Mouse (Mus musculus): ENCODE results near the gene 1600002K03Rik. TPM values are rescaled to one million over a fixed set of nuclear protein-coding genes. Genes with fewer than 3 reads are reported as not detected.

1600002K03Rik gene
- polyA plus RNA-seq, 1 experiment from 2014 or later = 11.7 TPM

- peak; percentile 59 for ATAC-seq (ENCODE audit: insufficient number of reproducible peaks, low FRiP score)
- H3K9me3 ChIP-seq (replicated peaks) = no peaks in the 10 kb centered on the region
- H3K36me3 ChIP-seq = no peaks in the 10 kb centered on the region
- H3K4me2 ChIP-seq = peak within 1 kb of the TSS; percentile 73
- H3K27ac ChIP-seq (ENCODE audit: poor library complexity, severe bottlenecking) = peak within 1 kb of the TSS; percentile 65
- H3K4me3 ChIP-seq = peak within 1 kb of the TSS; percentile 74
- peak within 1 kb of the TSS; percentile 77 for H3K9ac ChIP-seq
- H3K4me1 ChIP-seq (replicated peaks) = peaks cover 37% of the 10 kb centered on the region
- 2% methylated on average over 103 of the region's 106 CpGs for WGBS
- peaks cover 16% of the 10 kb centered on the region for H3K27me3 ChIP-seq (replicated peaks)
Observed at GRCm38 (mm10) chr10:80179068-80180051, 6.6 kb downstream of the 1600002K03Rik start, which contains the start of gene Efna2. Gene Efna2, plus strand, starts transcription at chr10:80179482.

- peaks cover 23% of the 10 kb centered on the region for H3K27me3 ChIP-seq (replicated peaks)
- H3K9me3 ChIP-seq (replicated peaks) = no peaks in the 10 kb centered on the region
- peak overlapping the region; percentile 77 for H3K9ac ChIP-seq
- 58% methylated on average over 6 of the region's 6 CpGs for WGBS
- no peak for ATAC-seq (ENCODE audit: insufficient number of reproducible peaks, low FRiP score)
- peak overlapping the region; percentile 74 for H3K4me3 ChIP-seq
- peak overlapping the region; percentile 73 for H3K4me2 ChIP-seq
- H3K4me1 ChIP-seq (replicated peaks) = peaks cover 31% of the 10 kb centered on the region
- no peak overlapping the region for H3K27ac ChIP-seq (ENCODE audit: poor library complexity, severe bottlenecking)
- H3K36me3 ChIP-seq = no peaks in the 10 kb centered on the region
Observed at GRCm38 (mm10) chr10:80180288-80180687, 7.5 kb downstream of the 1600002K03Rik start.

- Histone ChIP-seq H3K27me3 (replicated peaks) (peaks cover 28% of the 10 kb centered on the region), H3K4me1 (replicated peaks) (peaks cover 31% of the 10 kb centered on the region), H3K36me3 (no peaks in the 10 kb centered on the region), H3K9me3 (replicated peaks) (no peaks in the 10 kb centered on the region), H3K4me2 (peak overlapping the region; percentile 73), H3K9ac (peak overlapping the region; percentile 77; the same call in 1 of the 2 replicates), H3K27ac (ENCODE audit: poor library complexity, severe bottlenecking) (no peak overlapping the region), H3K4me3 (peak overlapping the region; percentile 74; the same call in 1 of the 2 replicates)
- ATAC-seq (ENCODE audit: insufficient number of reproducible peaks, low FRiP score) = no peak
- 49% methylated on average over 5 of the region's 5 CpGs for WGBS
Observed at GRCm38 (mm10) chr10:80180823-80181222, 8.1 kb downstream of the 1600002K03Rik start.

- Histone ChIP-seq H3K9ac (no peak overlapping the region), H3K36me3 (0 out of 2 replicates have a peak, but pooled peaks cover 4% of the 10 kb centered on the region), H3K27ac (ENCODE audit: poor library complexity, severe bottlenecking) (no peak overlapping the region), H3K4me1 (replicated peaks) (peaks cover 35% of the 10 kb centered on the region), H3K4me2 (no peak overlapping the region), H3K27me3 (replicated peaks) (peaks cover 46% of the 10 kb centered on the region), H3K9me3 (replicated peaks) (no peaks in the 10 kb centered on the region), H3K4me3 (no peak overlapping the region)
- 91% methylated on average over 7 of the region's 7 CpGs for WGBS
- ATAC-seq (ENCODE audit: insufficient number of reproducible peaks, low FRiP score) = no peak
Observed at GRCm38 (mm10) chr10:80182547-80182946, 9.8 kb downstream of the 1600002K03Rik start.

GRCm38 (mm10) chr10:80186649-80187048 lies 13.9 kb downstream of the 1600002K03Rik start:
- H3K27ac ChIP-seq (ENCODE audit: poor library complexity, severe bottlenecking) = no peak overlapping the region
- H3K36me3 ChIP-seq = peaks cover 19% of the 10 kb centered on the region
- no peak for ATAC-seq (ENCODE audit: insufficient number of reproducible peaks, low FRiP score)
- no peak overlapping the region for H3K9ac ChIP-seq
- no peak overlapping the region for H3K4me2 ChIP-seq
- no peak overlapping the region for H3K4me3 ChIP-seq
- peaks cover 22% of the 10 kb centered on the region for H3K4me1 ChIP-seq (replicated peaks)
- WGBS = 42% methylated on average over 27 of the region's 27 CpGs
- no peaks in the 10 kb centered on the region for H3K9me3 ChIP-seq (replicated peaks)
- peaks cover 79% of the 10 kb centered on the region for H3K27me3 ChIP-seq (replicated peaks)

- Histone ChIP-seq H3K36me3 (peaks cover 19% of the 10 kb centered on the region), H3K9me3 (replicated peaks) (no peaks in the 10 kb centered on the region), H3K27me3 (replicated peaks) (peaks cover 89% of the 10 kb centered on the region), H3K4me1 (replicated peaks) (peaks cover 22% of the 10 kb centered on the region), H3K27ac (ENCODE audit: poor library complexity, severe bottlenecking) (no peak overlapping the region), H3K9ac (no peak overlapping the region), H3K4me2 (no peak overlapping the region), H3K4me3 (no peak overlapping the region)
- ATAC-seq (ENCODE audit: insufficient number of reproducible peaks, low FRiP score) = no peak
- WGBS = 87% methylated on average over 10 of the region's 10 CpGs
Observed at GRCm38 (mm10) chr10:80187739-80188138, 15.0 kb downstream of the 1600002K03Rik start.

GRCm38 (mm10) chr10:80188453-80189024 lies 15.8 kb downstream of the 1600002K03Rik start:
- Histone ChIP-seq H3K27me3 (replicated peaks) (peaks cover 84% of the 10 kb centered on the region), H3K9ac (no peak overlapping the region), H3K4me3 (no peak overlapping the region), H3K36me3 (peaks cover 19% of the 10 kb centered on the region), H3K27ac (ENCODE audit: poor library complexity, severe bottlenecking) (no peak overlapping the region), H3K4me2 (no peak overlapping the region), H3K4me1 (replicated peaks) (peaks cover 25% of the 10 kb centered on the region), H3K9me3 (replicated peaks) (no peaks in the 10 kb centered on the region)
- no peak for ATAC-seq (ENCODE audit: insufficient number of reproducible peaks, low FRiP score)
- WGBS = 80% methylated on average over 15 of the region's 15 CpGs

GRCm38 (mm10) chr10:80189999-80190398 lies 17.3 kb downstream of the 1600002K03Rik start:
- Histone ChIP-seq H3K4me1 (replicated peaks) (peaks cover 34% of the 10 kb centered on the region), H3K27ac (ENCODE audit: poor library complexity, severe bottlenecking) (no peak overlapping the region), H3K4me3 (peak overlapping the region; percentile 50), H3K4me2 (peak overlapping the region; percentile 84), H3K27me3 (replicated peaks) (peaks cover 73% of the 10 kb centered on the region), H3K9me3 (replicated peaks) (no peaks in the 10 kb centered on the region), H3K9ac (peak overlapping the region; percentile 60), H3K36me3 (peaks cover 19% of the 10 kb centered on the region)
- no peak for ATAC-seq (ENCODE audit: insufficient number of reproducible peaks, low FRiP score)
- 5% methylated on average over 21 of the region's 21 CpGs for WGBS

- WGBS = under 1% methylated on average over 48 of the region's 48 CpGs
- H3K4me1 ChIP-seq (replicated peaks) = peaks cover 34% of the 10 kb centered on the region
- H3K9me3 ChIP-seq (replicated peaks) = no peaks in the 10 kb centered on the region
- H3K4me3 ChIP-seq = peak overlapping the region; percentile 50
- peak overlapping the region; percentile 84 for H3K4me2 ChIP-seq
- H3K27me3 ChIP-seq (replicated peaks) = peaks cover 68% of the 10 kb centered on the region
- H3K9ac ChIP-seq = peak overlapping the region; percentile 60
- no peak for ATAC-seq (ENCODE audit: insufficient number of reproducible peaks, low FRiP score)
- H3K27ac ChIP-seq (ENCODE audit: poor library complexity, severe bottlenecking) = no peak overlapping the region
- peaks cover 19% of the 10 kb centered on the region for H3K36me3 ChIP-seq
Observed at GRCm38 (mm10) chr10:80190491-80191051, 17.8 kb downstream of the 1600002K03Rik start.

- 51% methylated on average over 6 of the region's 6 CpGs for WGBS
- H3K4me3 ChIP-seq = no peak overlapping the region
- no peak for ATAC-seq (ENCODE audit: insufficient number of reproducible peaks, low FRiP score)
- H3K4me1 ChIP-seq (replicated peaks) = peaks cover 27% of the 10 kb centered on the region
- H3K36me3 ChIP-seq = peaks cover 3% of the 10 kb centered on the region
- H3K9ac ChIP-seq = no peak overlapping the region; the same call in 1 of the 2 replicates
- no peak overlapping the region for H3K4me2 ChIP-seq
- H3K9me3 ChIP-seq (replicated peaks) = no peaks in the 10 kb centered on the region
- H3K27me3 ChIP-seq (replicated peaks) = peaks cover 34% of the 10 kb centered on the region
- H3K27ac ChIP-seq (ENCODE audit: poor library complexity, severe bottlenecking) = no peak overlapping the region
Observed at GRCm38 (mm10) chr10:80193976-80194375, 21.2 kb downstream of the 1600002K03Rik start.

- H3K36me3 ChIP-seq = no peaks in the 10 kb centered on the region
- H3K4me2 ChIP-seq = no peak overlapping the region
- peaks cover 30% of the 10 kb centered on the region for H3K27me3 ChIP-seq (replicated peaks)
- H3K27ac ChIP-seq (ENCODE audit: poor library complexity, severe bottlenecking) = no peak overlapping the region
- no peak overlapping the region for H3K9ac ChIP-seq
- ATAC-seq (ENCODE audit: insufficient number of reproducible peaks, low FRiP score) = no peak
- no peaks in the 10 kb centered on the region for H3K9me3 ChIP-seq (replicated peaks)
- no peak overlapping the region for H3K4me3 ChIP-seq
- WGBS = 65% methylated on average over 8 of the region's 8 CpGs
- H3K4me1 ChIP-seq (replicated peaks) = peaks cover 27% of the 10 kb centered on the region
Observed at GRCm38 (mm10) chr10:80194441-80194840, 21.7 kb downstream of the 1600002K03Rik start.
